Mouse (Mus musculus): ENCODE measurements around the gene Doc2b. TPM values are rescaled to one million over a fixed set of nuclear protein-coding genes. Genes with fewer than 3 reads are reported as not detected.

Doc2b gene
- total RNA-seq, 2 experiments from 2014 or later = not detected

DNA sequence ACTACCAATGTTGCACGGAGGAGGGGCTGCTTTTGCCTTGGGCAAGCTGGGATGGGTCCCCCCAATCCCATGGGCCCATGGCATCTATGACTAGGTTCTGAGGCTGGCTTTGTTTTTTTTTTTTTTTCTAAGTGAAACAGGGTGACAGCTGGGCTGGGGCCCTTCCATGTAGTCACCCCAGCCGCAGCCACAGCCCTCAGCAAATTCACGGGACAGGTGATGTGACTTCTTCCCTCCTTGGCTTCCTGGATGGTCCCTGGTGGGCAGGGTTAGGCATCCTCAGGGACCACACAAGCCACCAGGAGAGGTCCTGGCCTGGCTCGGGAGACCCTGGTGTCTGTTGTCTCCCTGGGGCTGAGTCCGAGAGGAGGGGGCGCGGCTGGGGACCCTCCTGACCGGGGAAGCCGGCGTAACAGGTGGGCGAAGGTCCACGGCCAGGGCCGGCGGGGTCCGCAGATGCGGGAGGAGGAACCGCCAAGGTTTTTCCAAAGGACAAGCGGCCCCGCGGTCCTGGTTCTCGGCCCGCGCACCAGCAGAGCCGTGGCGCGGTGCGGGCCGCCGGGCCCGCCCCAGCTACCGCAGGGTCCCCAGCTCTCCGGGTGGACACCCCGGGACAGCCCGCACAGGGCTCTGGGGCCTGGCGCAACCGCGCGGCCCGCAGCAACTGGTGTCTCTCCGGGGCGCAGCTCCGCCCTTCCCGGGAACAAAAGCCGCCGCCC is 1.1 kb downstream of the Doc2b start:
- 0 out of 2 replicates have a peak, but pooled peaks have one; percentile 9 for ATAC-seq (replicated peaks; ENCODE audit: poor library complexity, severe bottlenecking)

DNA sequence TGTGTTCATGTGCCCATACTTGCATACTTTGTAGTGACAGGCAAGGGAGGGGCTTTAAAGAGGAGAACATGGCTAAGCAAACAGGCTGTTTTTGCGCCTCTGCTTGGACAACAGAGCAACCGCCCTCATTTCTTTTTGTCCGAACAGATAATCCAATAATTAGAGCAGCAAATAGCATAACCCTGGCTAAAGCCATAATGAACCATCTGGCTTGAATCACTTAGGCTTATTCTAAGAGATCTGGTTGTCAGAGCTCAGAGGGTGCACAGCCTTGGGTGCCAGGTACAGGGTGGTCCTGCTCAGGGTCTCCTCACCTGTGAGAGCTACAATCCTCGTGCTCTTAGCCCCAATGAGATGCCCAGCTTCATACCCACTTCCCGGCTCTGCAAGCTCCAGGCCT is 2.5 kb downstream of the Doc2b start:
- no peak for ATAC-seq (replicated peaks; ENCODE audit: poor library complexity, severe bottlenecking)

GRCm38 (mm10) chr11:75792535-75792934 is 3.3 kb downstream of the Doc2b start:
- no peak for ATAC-seq (replicated peaks; ENCODE audit: poor library complexity, severe bottlenecking)

GRCm38 (mm10) chr11:75785897-75786296 is 10.0 kb downstream of the Doc2b start:
- ATAC-seq (replicated peaks; ENCODE audit: poor library complexity, severe bottlenecking) = no peak

DNA sequence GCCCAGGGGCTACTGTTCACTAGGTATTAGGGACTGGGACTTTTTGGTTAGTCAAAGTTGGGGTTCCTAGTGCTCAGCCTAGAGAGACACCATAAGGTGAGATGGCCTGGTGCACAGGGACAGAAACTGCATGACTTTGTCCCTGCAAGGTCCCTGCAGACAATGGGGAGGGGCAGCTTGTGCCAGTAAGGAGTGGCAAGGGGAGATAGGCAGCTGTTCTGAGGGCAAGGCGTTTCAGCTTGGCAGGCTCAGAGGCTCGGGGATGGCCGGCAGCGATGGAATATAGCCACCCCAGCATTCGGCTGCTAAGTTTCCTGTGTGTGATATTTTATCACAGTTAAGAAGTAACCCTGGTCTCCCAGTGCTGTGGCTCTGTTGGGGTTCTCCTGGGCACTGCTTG is 12.1 kb downstream of the Doc2b start:
- no peak for ATAC-seq (replicated peaks; ENCODE audit: poor library complexity, severe bottlenecking)

GRCm38 (mm10) chr11:75781919-75782318 is 13.9 kb downstream of the Doc2b start:
- ATAC-seq (replicated peaks; ENCODE audit: poor library complexity, severe bottlenecking) = peak; percentile 80

DNA sequence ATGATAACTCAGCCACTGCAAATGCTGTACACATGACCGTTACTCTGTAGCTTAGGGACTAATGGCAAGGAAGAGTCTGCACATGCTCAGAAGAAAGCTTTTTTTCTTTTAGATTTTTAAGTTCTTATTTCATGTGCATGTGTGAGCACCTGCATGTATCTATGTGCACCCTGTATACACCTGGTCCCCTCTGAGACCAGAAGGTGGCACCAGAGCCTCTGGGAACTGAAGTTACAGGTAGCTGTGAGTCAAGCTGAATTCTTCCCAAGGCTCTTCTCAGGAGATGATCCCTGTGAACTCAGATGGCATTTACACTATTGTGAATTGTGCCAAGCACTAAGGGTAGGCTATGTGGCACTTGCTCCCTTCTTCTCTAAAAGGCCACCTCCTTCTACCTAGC is 19.9 kb downstream of the Doc2b start:
- no peak for ATAC-seq (replicated peaks; ENCODE audit: poor library complexity, severe bottlenecking)

DNA sequence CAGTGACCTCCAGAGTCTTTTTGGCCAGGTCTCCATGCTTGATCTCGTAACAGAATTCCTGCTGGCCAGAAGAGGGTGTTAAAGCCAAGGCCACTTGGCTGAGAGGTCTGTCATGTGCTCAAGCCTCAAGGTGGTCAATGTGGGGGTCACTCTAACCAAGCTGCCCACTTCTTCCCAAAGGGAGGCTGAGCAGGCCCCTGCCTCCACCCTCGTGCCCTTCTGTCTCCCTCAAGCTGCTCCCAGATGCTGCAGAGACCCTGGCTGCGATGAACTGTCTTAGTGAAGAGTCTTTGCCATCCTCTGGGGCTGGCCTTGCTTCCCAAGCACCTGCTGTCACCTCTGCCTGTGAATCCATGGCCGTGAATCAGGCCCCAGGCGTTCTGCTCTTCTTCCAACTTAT is 23.3 kb downstream of the Doc2b start:
- ATAC-seq (replicated peaks; ENCODE audit: poor library complexity, severe bottlenecking) = no peak

DNA sequence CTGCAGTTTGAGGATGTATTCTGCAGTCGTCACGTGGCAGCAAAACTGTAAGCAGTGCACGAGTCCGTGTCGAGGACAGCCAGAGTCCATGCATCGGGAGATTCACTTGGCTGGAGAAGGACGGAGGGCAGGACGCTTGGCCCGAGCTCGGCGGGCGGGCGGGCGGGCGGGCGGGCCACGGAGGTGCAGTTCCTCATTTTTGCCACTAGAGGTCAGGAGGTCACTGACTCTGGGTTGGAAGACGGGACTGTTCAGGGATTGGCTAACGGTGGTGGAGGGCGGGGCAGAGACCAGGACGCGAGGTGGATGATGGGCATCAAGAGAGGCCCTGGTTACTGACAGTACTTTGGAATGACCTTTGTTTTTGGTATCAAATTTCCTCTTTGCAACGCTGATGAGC is 26.6 kb downstream of the Doc2b start:
- ATAC-seq (replicated peaks; ENCODE audit: poor library complexity, severe bottlenecking) = peak; percentile 98

- no peak for ATAC-seq (replicated peaks; ENCODE audit: poor library complexity, severe bottlenecking)
Measured at GRCm38 (mm10) chr11:75768091-75768989, 27.5 kb downstream of the Doc2b start.

DNA sequence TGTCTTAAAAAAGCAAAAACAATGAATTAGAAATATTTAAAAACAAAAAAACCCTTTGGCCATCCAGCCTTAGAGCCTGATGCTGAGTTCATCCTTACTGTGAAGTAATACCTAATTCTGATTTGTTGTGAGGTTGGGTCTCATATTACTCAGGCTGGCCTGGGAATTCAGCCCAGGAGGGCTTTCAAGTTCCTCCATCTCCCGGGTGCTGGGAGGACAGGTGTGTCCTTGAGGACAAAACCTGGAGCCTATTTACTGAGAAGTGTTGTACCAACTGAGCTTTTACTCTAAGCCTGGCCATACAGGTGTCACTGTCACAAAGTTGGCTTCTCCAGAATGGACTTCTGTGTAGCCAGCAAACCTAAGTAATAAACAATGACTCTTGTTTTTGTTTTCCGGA is 28.8 kb downstream of the Doc2b start:
- no peak for ATAC-seq (replicated peaks; ENCODE audit: poor library complexity, severe bottlenecking)

DNA sequence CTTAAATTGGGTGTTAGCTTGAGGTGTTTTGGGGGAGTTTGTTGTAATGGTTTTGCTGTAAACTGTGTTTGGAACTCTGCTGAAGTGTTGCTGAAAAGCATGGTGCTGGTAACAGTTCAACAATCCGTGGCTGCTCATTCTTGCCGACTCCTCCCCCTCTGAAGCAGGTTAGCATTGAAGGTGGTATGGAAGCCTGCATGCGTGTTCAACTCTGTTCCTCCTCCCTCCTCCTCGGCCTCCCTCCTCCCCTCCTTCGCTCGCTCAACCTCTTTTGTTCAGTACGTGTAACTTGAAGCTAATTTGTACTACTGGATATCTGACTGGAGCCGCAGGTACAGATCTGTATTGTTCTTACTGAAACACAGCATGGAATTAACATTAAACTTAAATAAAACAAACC is 30.7 kb downstream of the Doc2b start:
- no peak for ATAC-seq (replicated peaks; ENCODE audit: poor library complexity, severe bottlenecking)

- no peak for ATAC-seq (replicated peaks; ENCODE audit: poor library complexity, severe bottlenecking)
Measured at GRCm38 (mm10) chr11:75764521-75765023, 31.3 kb downstream of the Doc2b start.

- no peak for ATAC-seq (replicated peaks; ENCODE audit: poor library complexity, severe bottlenecking)
Measured at GRCm38 (mm10) chr11:75762708-75763107, 33.1 kb downstream of the Doc2b start.

DNA sequence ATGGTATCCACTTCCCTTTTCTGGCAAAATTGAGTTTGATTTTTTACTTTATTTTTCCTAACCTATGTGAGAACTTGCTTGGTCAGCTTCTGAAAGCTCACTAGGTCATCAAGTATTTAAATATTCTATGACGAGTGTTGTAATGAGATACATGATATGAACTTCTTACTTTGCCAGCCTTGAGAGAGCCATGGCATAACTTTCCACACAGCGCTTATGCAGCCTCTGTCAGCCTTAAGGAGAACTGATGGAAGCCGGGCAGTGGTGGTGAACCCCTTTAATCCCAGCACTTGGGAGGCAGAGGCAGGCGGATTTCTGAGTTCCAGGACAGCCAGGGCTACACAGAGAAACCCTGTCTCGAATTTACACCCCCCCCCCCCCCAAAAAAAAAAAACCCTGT is 35.1 kb downstream of the Doc2b start:
- ATAC-seq (replicated peaks; ENCODE audit: poor library complexity, severe bottlenecking) = no peak

DNA sequence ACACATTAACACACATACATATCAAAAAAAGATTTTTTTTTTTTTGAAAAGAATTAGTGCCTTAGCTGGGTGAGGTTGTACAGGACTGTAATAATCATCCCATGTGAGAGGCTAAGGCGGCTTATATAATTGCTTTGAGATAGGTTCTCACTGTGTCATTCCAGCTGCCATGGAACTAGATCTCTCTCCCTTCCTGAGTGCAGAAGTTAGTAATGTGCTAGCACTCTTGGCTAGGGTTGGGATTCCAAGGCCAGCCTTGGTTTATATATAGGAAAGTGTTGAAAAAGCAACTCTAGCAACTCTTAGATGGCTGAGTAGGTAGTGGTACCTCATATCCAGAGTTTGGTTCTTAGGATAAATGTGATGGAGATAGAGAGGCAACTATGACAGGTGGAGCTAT is 37.3 kb downstream of the Doc2b start:
- no peak for ATAC-seq (replicated peaks; ENCODE audit: poor library complexity, severe bottlenecking)

DNA sequence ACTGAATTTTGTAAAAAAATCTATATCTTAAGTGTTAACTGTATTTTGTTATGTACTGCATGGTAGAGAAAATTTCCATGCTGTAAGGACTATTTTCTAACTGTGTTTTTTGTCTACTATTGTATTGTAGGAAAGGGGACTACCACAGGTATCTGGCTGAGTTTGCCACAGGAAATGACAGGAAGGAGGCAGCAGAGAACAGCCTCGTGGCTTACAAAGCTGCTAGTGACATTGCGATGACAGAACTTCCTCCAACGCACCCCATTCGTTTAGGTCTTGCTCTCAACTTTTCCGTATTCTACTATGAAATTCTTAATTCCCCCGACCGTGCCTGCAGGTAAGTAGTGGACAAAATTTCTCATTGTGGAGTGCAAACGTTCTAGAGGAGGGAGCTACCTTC is 39.2 kb downstream of the Doc2b start:
- ATAC-seq (replicated peaks; ENCODE audit: poor library complexity, severe bottlenecking) = no peak

DNA sequence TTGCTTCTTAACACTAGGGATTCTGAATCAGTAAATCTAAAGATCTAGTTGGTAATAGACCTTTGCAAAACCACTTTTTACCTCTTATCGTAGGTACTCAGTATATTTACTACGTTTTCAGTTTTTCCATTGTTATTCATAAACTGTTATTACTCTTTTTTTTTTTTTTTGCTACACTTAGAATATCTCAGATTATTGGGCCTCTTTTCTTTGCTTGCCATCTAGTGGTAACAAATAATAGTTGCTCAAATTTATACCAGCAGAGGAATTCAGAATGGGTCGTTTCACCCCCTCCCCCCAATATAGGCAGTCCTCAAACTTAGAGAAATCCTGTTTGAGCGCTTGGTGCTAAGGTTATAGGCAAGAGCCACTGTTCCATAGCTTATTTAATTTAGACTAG is 44.8 kb downstream of the Doc2b start:
- no peak for ATAC-seq (replicated peaks; ENCODE audit: poor library complexity, severe bottlenecking)

DNA sequence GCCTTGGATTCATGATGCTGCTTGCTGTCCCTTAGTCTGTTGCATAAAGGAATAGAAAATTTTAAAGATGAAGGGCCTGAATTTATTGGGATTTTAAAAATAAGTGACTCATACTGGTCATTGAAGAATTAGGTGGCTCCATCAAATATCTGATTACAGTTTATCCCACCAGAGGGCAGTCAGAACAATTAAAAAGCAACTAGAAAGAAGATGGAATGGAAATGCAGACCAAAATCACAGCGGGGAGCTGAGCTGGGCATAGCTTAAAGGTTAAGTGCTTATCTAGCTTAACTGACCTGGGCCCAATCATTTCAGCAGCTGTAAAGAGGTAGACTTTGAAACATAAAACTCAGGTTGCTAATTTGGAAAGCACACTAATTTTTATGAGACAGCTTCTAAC is 45.3 kb downstream of the Doc2b start:
- no peak for ATAC-seq (replicated peaks; ENCODE audit: poor library complexity, severe bottlenecking)

DNA sequence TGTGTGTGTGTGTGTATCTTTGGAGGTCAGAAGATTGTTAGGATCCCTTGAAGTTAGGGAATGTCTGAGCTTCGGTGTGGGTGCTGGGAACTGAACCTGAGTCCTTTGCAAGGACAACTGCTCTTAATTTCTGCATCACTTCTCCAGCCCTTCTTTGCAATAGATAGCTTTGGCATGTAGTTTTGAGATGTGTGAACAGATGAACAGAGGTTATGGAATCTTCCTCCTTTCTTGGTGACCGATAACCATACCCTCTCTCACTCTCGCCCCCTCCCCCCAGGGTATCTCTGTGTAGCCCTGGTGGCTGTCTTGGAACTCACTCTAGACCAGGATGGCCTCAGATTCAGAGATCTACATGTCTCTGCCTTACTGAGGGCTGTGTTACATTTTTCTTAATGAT is 51.1 kb downstream of the Doc2b start:
- ATAC-seq (replicated peaks; ENCODE audit: poor library complexity, severe bottlenecking) = no peak

- ATAC-seq (replicated peaks; ENCODE audit: poor library complexity, severe bottlenecking) = no peak
Measured at GRCm38 (mm10) chr11:75741615-75742014, 54.2 kb downstream of the Doc2b start.

Data from granulocyte monocyte progenitor cell, adult 5-6 weeks (primary cell).